Mouse (Mus musculus) megakaryocyte, embryonic 14.5 days (primary cell): ENCODE results near the gene Fam19a5.

Experiments
- FLI1 ChIP-seq: IDR thresholded peaks from 2 replicates; pipeline ENCODE4 v1.6.1; 2012; ENCODE audit warnings: low read length, inconsistent platforms, mixed read lengths
- GATA1 ChIP-seq: IDR thresholded peaks from 3 replicates; pipeline ENCODE4 v1.6.1; 2012; ENCODE audit warnings: mixed read lengths, low read length, inconsistent platforms, borderline replicate concordance

DNA sequence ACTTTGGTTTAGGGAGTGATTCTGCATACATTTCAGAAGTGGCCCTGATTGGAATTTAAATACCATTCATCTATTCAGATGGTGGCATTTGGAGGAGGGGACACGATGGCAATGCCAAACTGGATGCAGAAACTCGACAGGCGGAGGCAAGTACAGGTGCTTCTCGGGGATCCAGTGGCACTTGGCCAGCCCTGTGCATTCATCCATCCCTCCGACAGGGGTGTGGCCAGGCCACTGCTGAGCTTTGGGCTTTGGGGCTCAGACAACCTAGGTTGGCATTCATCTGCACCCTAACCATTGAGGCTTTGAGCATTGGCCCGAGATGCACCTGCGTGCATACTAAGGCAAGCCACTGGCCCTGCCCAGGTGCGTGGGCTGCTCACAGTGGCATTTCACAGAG lies 52.6 kb downstream of the Fam19a5 start:
- TF ChIP-seq GATA1 (no peak), FLI1 (no peak)
